Mouse (Mus musculus): ENCODE measurements at regions not wholly inside any gene's neighbourhood (a gene's known extent, or its start where the extent isn't known, plus 50 kb on each side); places are given as distances from the start of the nearest gene placed in this dataset.

DNA sequence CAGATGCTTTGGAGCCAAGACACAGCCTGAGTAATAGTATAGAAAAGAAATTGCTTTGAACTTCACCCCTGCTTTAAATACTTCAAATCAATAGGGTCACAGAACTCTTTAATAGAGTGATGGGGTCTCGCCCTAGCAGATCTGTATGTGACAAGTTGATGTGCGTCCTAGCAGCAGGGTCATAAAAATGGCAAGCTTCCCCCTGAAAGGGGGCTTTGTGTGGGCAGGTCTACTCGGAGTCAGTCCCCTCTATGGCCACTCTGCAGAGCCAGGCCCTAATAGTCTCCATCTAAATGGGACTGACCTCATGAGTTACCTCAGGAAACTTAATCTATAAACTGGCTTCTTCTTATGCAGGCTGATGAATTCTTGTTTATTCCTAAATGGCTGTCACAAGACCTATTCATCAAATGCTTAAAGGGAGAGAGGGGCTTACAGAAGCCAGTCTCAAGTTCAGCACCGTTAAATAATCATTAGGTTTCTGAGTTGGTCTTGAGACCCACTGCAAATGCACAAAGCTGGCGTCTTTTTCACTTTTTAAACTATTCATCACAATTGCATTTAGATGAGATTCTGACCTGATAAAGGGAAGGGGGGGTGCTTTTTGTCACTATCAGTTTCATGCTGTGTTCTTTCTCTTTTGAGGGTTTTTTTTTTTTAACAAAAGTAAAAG is 457.0 kb upstream of the Fam92a start:
- DNase-seq (ENCODE audit: low spot score in 2 of 2) = no peak

DNA sequence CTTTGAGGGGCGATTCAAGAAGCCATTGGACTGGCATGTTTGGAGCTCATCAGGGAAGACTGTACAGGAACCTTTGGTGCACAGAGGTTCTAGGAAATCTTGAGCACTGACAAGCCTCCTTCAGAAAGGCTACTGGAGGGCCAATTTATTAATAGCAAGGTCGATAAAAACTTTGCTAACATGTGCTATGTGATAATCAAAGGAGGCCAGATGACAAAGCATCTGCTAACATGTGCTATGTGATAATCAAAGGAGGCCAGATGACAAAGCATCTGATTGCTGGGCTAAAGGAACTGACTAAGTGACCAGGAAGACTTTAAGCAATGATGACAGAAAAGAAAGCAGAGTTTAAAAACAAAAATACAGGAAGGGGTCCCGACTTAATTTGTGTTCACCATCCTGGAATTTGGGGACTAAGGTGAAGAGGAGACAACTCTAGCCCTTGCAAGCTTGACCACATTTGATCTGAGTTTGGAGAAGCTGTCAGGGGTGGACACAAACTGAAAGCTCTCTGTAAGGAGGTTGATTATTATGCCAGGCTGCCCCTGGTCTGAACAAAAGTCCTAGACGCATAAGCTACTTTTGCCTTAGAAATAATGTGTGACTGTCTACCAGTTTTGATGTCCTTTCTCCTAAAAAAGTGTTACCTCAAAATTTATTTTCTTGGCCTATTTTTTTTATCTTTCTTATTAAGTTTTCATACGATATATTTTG is 455.5 kb upstream of the Fam92a start:
- no peak for DNase-seq (ENCODE audit: low spot score in 2 of 2)

DNA sequence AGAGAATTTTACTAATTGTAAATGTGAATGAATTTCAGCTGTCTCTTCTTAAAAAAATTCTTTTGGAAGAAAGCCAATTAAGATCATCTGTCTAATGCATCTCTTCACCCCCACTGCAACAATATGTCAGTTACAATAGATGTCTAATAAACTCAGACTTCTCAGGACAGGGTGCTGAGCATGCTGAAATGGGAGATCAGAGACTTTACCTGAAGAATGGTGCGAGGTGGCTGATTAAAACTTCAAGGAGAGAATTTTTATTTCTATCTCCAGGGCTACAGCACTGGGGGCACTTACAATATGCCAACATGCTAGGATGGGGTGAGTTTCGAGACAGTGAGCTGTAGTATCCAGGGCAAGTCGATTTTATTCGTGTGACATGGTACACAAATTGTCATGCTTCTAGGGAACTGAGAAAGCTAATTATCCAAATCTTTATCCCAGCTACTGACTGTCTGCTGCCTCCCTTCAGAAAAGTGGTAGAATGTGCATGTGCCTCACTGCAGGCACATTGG is 449.0 kb upstream of the Fam92a start:
- DNase-seq (ENCODE audit: low spot score in 2 of 2) = no peak

DNA sequence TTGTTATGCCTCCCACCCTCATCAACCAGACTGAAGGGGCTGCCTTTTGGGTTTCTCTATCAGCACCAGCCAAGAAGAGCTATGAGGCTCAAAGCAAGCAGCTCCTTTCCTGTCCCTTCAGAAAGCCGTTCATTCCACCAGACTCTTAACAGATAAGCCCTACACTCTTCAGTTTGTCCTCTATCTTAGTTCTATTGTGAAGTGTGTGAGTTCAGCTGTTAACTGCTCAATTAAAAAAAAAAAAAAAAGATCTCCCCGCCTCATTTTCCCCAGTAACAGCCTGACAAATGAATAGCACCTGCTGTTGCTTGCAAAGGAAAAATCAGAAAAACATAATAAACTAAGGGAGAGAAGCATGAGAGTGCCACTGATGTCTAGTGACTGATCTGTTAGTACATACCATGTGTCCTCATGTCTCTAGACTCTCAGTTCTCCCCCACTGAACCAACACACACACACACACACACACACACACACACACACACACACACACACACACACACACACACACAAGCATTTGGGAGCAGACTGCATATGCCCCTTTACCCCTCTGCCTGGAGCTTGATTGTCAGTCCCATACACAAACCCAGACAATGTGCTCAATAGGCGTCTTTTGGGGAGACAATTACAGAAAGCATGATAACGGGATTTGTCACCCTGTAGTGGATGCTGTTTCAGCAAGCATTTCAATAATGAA is 448.4 kb upstream of the Fam92a start:
- DNase-seq (ENCODE audit: low spot score in 2 of 2) = no peak

DNA sequence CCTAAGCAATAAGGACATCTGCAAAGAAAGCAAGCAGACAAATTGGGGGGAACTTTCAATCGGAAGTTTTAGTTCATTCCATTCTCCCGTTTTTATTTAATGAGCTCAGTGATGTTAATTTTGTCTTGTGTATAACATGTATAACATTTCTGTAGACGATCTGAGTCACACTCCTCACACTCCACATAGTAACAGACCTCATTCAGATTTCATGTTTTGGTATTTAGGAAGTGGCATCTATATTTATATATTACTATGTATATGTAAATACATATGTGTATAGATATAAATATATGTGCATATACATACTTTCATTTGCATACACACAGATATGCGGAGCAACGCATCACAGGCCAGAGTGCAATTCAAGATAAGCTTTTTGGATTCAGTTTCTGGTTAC is 444.9 kb upstream of the Fam92a start:
- no peak for DNase-seq (ENCODE audit: low spot score in 2 of 2)

DNA sequence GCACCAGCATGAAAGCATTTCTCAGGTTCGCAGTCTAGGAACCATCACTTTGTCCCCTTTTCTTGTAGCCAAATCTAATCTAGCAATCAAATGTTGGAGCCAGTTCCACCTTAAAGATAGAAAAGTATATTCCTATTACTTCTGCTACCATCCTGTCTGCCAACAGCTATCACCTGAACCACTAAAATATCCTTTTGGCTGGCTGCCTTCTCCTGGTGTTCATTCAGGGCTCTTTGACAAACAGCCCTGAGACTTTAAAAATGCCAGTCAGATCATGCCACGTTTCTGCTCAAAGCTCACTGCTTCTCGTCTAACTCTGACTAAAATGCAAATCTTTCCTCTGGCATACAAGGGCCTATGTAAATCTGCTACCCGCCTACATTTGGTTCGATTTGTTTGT is 439.7 kb upstream of the Fam92a start:
- no peak for DNase-seq (ENCODE audit: low spot score in 2 of 2)

DNA sequence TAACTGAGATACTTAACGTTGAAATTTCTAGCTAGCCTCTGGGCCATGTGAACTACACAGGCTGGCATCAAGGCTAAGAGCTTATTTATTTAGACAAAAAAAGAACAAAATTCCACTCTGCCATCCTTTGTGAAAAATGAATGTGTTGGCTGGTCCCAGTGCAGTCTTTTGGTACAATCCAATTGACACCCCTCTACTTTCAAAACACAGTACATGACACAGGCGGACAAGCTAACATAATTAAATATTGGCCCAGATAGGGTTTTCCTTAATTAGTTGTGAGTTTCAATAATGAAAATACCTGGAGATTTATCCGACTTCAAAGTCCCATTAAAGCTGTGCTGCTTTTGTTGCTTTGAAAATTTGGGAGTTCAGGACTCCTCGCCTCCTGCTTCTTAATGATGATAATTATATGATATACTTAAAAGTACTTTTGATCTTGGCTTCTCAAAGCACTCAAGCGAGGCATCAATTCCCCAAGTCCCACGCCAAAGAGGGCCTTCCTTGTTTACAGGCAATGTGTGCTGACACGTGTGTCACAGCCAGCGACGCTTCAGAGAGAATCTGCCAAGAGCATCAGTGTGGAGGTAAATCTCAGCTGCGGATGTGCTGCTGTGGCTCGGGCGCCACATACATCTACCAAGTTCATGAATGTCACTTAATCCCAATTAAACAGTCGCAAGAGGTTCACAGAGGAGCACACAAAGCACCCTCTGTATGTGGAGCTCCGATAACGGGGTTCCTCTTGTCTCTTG is 429.5 kb upstream of the Fam92a start:
- DNase-seq (ENCODE audit: low spot score in 2 of 2) = no peak

DNA sequence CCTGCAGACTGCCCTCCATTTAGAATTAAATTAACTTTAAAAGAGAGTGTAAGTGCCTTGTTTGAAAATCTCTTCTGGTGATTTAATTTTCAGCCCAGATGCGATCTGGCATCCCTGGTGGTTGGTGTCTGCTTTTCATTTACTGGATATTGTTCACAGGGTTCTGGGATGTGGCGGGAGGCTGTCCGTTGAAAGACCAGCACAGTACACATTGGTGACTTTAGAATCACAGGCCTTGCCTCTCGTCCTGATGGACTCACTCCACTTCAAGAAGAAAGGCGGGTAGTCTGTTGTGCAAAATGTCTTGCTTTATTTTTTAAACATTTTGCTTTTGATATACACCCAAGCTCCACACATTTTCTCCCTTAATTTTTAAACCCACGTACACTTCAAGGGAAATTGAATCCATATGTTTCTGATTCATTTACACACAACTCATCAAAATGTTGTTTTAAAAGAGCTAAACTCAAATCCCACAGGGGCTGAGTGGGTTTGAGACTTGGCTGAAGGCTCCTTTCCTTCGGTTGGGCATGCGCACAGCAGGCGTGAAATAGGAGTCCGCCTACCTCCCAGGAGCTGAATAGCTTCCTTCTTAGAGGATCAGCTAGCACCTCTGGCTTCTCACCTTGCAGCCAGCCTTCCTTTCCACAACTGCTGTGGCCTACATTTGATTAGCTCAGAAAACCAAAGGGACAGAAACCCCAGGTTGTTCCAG is 424.1 kb upstream of the Fam92a start:
- no peak for DNase-seq (ENCODE audit: low spot score in 2 of 2)

DNA sequence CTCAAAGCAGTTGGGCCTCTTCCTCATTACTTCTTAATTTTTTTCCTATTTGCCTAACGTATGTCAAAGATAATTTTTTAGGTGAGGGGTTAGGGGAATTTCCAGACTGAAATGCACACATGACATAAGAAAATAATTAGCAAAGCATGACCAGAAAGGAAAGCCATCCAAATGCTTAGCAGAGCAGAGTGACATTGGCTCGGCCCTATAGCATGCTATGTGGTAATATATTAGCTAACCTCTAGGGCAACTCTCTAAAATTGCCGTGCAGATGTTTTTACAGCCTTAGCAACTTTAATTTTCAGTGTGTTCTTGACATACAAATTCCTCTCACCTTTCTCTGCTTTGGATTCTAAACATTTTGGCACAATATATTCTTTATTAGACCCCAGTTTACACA is 421.2 kb upstream of the Fam92a start:
- no peak for DNase-seq (ENCODE audit: low spot score in 2 of 2)

DNA sequence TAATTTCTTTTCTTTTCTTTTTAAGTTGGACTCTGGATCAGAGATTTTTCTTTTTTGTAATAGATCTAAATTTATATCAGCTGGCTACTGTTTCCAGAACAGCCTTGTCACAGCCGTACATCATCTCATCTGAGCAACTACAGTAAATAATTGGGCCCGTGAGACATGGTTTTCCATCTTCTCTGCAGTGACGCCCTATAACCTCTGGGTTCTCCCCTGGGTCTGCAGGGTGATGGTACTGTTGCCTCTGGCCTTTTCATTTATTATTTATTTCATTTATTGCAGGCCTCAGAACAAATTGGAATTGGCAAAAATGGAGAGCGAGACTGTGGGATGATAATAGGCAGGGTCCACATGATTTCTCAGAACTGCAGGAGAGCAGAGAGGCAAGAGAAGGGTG is 406.3 kb upstream of the Fam92a start:
- DNase-seq (ENCODE audit: low spot score in 2 of 2) = no peak

DNA sequence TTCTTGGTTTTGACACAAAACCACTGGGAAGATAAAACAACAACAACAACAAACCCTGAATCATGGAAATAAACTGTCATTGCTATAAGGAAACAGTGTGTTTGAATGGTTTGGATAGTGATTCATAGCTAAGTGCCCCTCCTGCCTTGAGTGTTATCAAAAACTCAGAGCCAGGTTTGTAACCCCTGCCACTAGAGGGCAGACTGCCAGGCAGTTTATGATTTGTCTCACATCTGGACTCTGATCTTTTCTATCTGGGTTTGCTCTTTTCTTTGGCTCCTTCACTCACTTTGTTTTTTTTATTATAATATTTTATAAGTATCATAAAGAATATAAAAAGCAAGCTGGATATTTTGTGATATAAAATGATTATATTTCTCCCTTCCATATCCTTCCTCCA is 400.1 kb upstream of the Fam92a start:
- DNase-seq (ENCODE audit: low spot score in 2 of 2) = no peak

DNA sequence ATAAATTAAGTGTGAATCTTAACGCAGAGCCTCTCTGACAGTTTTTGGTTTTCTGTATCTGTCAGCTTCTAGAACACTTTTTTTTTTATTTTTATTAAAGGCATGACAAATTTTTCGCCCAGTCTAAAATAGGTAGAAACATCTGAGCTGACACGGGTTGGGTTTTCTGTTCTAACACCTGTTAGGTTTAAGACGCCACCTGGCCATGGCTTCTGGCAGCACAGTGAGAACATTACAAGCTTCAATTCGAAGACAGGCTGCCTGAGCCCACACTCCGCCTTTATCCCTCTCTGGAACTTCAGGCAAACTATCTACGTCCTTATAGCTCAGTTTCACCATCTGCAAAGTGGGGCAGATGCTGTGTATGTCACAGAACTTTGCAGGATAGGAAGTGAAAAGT is 398.9 kb upstream of the Fam92a start:
- DNase-seq (ENCODE audit: low spot score in 2 of 2) = no peak

DNA sequence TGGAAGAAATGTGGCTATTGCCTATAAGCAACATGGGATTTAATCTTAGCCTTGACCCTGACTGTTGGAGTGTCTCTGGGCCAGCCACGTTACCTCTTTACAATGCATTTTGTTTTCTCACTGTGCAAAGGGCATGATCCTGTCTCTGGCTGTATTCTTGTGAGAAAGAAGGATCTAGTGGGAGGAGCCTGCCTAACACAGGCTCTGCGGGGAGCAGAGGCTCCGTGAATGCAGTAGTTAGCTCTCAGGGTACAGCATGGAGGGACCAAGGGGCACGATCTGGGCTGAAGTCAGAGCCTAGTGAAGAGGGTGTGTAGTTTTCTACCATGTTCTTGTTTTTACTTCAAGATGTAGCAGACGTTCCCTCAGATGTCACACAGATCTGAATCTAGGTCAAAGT is 395.8 kb upstream of the Fam92a start:
- DNase-seq (ENCODE audit: low spot score in 2 of 2) = no peak

DNA sequence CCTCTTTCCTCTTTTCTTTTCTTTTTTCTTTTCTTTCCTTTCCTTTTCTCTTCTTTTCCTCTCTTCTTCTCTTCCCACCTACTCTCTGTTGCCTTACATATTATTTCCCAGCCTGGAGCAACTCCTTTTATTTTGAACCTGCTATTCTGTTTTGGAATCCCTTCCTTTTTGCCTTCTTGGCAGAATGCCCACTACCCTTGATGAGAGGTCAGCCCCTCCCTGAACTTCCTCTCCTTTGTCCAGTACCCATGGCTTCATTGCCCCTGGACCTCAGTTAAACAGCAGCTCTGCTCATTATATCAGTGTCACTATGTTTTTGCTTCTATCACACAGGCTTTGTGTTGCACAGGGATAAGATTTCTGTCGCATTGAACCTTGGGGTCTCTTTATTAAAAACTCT is 391.2 kb upstream of the Fam92a start:
- no peak for DNase-seq (ENCODE audit: low spot score in 2 of 2)

DNA sequence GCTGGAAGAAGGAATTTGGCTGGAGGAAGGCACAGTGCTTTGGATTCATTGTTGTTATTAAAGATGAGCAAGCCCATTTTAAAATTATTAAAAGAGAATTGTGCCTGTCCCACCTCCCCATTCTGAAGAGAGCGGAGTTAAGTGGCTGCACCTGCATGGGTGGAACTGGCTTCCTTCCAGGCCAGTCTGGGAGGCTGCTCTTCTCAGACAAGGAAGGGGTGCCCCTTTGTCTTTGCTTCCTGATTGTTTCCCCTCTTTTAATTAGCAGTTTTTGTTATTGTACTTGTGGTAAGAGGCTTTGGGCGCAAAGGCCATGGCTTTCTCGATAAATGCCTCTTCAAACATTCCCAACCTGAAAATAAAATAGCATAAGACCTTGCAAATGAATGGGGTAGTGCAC is 388.7 kb upstream of the Fam92a start:
- no peak for DNase-seq (ENCODE audit: low spot score in 2 of 2)

DNA sequence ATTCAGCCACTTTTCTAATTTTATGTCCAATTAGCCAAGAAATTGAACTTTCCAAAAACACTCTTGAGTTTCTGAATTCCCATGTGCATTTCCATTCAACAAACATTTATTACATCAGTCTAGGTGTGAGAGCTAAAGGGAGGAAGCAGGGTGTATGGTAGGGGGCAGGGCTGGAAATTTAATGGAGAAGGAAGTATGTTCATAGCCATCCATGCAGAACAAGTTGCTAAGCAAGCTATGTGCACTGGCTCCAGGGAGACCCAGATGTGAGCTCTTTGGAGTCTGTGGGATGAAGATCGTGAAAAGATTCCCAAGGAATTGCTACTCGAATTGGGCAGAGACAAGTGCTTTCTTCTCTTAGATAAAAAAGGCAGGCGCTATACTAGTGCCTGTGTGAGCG is 388.2 kb upstream of the Fam92a start:
- DNase-seq (ENCODE audit: low spot score in 2 of 2) = no peak

DNA sequence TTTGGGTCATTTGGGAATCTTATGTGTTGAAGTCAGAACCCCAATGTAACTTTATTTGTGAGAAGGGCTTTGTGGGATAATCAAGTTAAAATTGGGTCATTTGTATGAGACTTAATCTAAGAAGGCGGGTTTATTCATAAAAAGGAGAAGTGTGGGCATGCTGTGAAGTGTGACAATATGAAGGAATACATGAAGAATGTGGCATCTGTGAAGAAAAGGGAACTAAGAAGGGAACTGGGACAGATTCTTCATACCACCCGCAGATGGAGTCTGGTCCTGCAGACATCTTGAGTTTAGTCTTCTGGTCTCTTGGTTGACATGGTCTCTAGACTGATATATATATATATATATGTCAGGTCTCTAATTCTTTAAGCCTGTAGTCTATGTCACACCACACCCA is 385.3 kb upstream of the Fam92a start:
- DNase-seq (ENCODE audit: low spot score in 2 of 2) = no peak

DNA sequence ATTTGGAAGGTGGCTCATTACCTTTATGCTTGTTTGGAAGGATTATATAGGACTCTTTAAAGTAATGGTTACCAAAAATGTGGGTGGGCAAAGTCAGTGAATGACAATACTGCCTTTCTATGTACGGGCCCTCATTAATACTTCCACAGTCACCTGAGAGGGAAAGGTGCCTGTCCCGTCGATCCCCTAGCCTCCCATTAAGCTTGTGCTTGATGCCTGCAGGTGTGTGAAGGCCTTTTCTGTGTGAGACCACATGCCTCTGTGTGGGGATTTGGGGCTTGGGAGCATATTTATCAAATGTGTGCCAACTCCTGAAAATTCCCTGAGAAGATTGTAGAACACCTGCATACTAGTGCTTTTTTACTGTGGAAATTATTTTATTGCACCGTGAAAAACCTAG is 377.4 kb upstream of the Fam92a start:
- no peak for DNase-seq (ENCODE audit: low spot score in 2 of 2)

DNA sequence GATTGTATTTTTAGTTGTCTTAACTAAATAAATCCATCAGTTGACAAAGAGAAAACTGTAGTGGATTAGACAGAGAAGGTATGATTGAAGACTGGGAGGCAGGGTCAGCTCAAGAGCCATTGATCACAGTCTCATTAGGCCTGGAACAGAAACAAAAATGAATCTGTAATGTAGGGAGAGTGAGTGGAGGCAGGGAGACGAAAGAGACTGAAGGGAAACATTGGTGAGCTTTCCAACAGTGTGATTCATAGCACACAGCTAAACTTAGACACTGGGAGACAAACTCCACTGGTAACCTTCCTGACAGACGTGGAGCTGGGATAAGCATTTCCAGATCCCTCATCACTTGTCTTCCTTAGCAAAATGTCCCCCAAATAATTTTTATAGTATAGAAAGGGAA is 372.1 kb upstream of the Fam92a start:
- DNase-seq (ENCODE audit: low spot score in 2 of 2) = no peak

DNA sequence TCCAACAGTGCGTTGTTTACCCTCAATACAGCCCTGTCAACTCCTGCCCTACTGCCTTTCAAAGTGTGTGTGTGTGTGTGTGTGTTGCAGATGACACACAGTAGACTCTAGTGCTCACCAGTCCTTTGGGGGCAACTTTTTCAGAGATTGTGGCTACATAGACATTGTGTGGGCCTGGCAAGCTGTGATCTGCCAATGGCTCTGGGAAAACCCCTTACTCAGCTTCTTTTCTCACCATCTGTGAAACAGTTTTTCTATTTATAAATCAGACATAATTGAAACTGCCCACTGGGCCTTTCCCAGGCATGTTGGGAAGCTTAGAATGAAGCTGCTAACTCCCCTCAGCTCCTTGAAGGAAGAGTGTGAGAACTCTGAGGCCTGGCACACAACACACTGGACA is 369.7 kb upstream of the Fam92a start:
- no peak for DNase-seq (ENCODE audit: low spot score in 2 of 2)

DNA sequence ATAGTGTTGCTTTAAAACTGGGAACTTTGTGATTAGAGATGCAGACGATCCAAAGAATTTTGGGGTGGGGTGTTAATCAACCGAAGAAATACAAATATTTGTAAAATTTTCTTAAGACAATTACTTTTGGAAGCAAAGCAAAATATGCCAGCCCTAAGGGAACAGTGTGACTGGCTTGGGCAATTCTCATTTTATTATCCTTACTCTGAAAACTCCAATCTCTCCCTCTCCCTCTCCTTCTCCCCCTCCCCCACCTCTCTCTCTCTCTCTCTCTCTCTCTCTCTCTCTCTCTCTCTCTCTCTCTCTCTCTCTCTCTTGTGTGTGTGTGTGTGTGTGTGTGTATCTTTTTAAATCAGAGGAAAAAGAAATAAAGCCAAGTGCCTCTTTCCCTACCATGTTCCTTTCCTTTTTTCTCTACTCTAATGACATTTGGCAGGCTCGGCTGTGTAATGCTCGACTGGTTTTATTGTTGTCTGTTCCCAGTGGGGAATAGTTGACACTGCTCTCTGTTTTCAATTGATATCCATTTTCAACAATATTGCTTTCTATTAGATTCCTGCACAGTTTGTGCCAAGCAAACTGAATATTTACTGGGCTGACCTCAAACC is 367.5 kb upstream of the Fam92a start:
- no peak for DNase-seq (ENCODE audit: low spot score in 2 of 2)

Measured in gastrocnemius, postnatal 4 days (tissue).